Mouse (Mus musculus): ENCODE measurements around the gene Zfp462. TPM values are rescaled to one million over a fixed set of nuclear protein-coding genes. Genes with fewer than 3 reads are reported as not detected.
A peak's percentile ranks its signal among the peaks of the same experiment; 100 is the strongest.
"Not testable (repeated sequence)": the region's sequence is repeated elsewhere in the genome, so short reads cannot be mapped to it uniquely, and the experiment has no call there.

Gene Zfp462
- total and polyA plus RNA-seq, 2 experiments from 2014 or later: 1.1 to 6.6 TPM

DNA sequence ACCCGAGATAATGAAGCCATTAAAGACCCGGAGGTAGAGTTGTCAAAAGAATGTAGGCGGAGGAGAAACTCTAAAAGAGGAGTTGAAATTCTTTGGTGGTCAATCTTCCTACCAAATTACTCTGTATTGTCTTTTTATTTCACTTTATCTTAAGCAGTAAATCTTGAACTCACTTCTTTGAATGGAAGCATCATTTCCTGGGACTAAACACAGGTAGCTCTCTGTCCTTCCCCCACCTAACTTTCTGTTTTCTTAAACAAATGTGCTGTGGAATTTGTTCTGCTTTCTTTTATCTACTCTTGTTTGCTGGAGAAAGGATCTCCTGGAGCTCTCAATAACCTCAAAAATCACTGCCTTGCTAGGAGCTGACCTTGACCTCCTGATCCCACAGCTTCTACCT lies 42.4 kb downstream of the Zfp462 start:
- 58% methylated on average over 3 of the region's 3 CpGs for WGBS
- Histone ChIP-seq H3K4me2 (ENCODE audit: low read depth, low read length) (no peak overlapping the region), H3K4me1 (ENCODE audit: control insufficient read depth, insufficient read depth) (no peaks in the 10 kb centered on the region)

DNA sequence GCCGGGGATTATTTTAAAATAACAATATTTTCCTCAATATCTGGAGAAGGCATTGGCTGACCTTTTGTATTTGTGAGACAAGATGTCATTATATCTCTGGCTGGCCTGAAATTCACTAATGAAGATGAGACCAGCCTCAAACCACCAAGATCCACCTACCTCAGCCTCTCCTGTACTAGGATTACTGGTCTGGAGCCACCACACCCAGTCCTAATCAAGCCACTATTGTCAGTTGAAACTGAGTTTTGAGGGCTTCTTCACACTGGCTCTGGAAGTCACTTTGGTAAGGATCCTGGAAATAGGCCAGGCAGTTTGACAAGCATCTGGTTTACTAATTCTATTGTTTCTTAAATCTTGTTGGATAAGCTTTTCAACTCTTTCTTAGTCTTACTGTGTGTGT lies 43.1 kb downstream of the Zfp462 start:
- no peak for ATAC-seq (ENCODE audit: insufficient read depth, low read depth)
- Histone ChIP-seq H3K27me3 (ENCODE audit: control insufficient read depth, insufficient read depth, low read length) (no peaks in the 10 kb centered on the region), H3K9me3 (replicated peaks; ENCODE audit: control insufficient read depth, low read length) (no peaks in the 10 kb centered on the region), H3K36me3 (replicated peaks; ENCODE audit: control insufficient read depth, insufficient read depth, low read length) (no peaks in the 10 kb centered on the region), H3K4me2 (ENCODE audit: low read depth, low read length) (no peak overlapping the region), H3K27ac (ENCODE audit: low read depth) (no peak overlapping the region), H3K4me1 (ENCODE audit: control insufficient read depth, insufficient read depth) (no peaks in the 10 kb centered on the region), H3K9ac (replicated peaks; ENCODE audit: low read depth, low read length) (no peak overlapping the region), H3K4me3 (ENCODE audit: low read depth, low read length) (no peak overlapping the region)
- WGBS: 88% methylated on average over 1 of the region's 1 CpGs
- no peak for TF ChIP-seq EP300 (IDR thresholded peaks at IDR 0.05; ENCODE audit: low read depth)
- TF ChIP-seq CTCF (IDR thresholded peaks at IDR 0.05; ENCODE audit: low read depth): no peak
- DNase-seq (ENCODE audit: low spot score): no peak

More for the DNA sequence above, 42.4 kb downstream of the Zfp462 start:
- 0 out of 2 replicates have a peak overlapping the region, but pooled peaks have one; percentile 6 for H3K27ac ChIP-seq (ENCODE audit: low read depth)
- no peak for TF ChIP-seq EP300 (IDR thresholded peaks at IDR 0.05; ENCODE audit: low read depth)
- TF ChIP-seq CTCF (IDR thresholded peaks at IDR 0.05; ENCODE audit: low read depth): no peak
- H3K9ac ChIP-seq (replicated peaks; ENCODE audit: low read depth, low read length): no peak overlapping the region
- no peak overlapping the region for H3K4me3 ChIP-seq (ENCODE audit: low read depth, low read length)
- H3K9me3 ChIP-seq (replicated peaks; ENCODE audit: control insufficient read depth, low read length): no peaks in the 10 kb centered on the region
- DNase-seq (ENCODE audit: low spot score): no peak
- ATAC-seq (ENCODE audit: insufficient read depth, low read depth): no peak
- no peaks in the 10 kb centered on the region for H3K36me3 ChIP-seq (replicated peaks; ENCODE audit: control insufficient read depth, insufficient read depth, low read length)
- no peaks in the 10 kb centered on the region for H3K27me3 ChIP-seq (ENCODE audit: control insufficient read depth, insufficient read depth, low read length)

DNA sequence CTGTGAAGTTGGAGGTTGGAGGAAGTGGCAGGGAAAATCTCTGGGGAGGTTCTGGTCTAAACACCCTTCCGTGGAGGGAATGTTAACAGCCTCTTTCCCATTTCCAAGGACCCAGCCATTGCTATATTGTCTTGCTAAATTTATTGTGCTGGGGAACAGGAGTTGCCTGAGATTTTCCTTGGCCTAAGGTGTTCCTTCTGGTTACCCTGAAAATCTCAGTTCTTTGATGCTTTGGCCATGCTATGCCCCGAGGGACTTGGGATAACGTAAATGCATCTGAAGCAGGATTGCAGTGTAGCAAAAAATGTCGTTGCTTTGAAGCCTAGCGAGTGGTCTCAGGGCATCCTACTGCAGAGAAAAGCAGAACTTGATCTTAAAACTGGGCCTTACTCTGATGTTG lies 47.1 kb downstream of the Zfp462 start:
- TF ChIP-seq CTCF (IDR thresholded peaks at IDR 0.05; ENCODE audit: low read depth): no peak
- TF ChIP-seq EP300 (IDR thresholded peaks at IDR 0.05; ENCODE audit: low read depth): no peak
- ATAC-seq (ENCODE audit: insufficient read depth, low read depth) (no peak), DNase-seq (ENCODE audit: low spot score) (no peak)
- no peaks in the 10 kb centered on the region for H3K9me3 ChIP-seq (replicated peaks; ENCODE audit: control insufficient read depth, low read length)
- H3K4me2 ChIP-seq (ENCODE audit: low read depth, low read length): no peak overlapping the region
- no peaks in the 10 kb centered on the region for H3K36me3 ChIP-seq (replicated peaks; ENCODE audit: control insufficient read depth, insufficient read depth, low read length)
- H3K4me1 ChIP-seq (ENCODE audit: control insufficient read depth, insufficient read depth): no peaks in the 10 kb centered on the region
- no peaks in the 10 kb centered on the region for H3K27me3 ChIP-seq (ENCODE audit: control insufficient read depth, insufficient read depth, low read length)
- no peak overlapping the region for H3K9ac ChIP-seq (replicated peaks; ENCODE audit: low read depth, low read length)
- H3K4me3 ChIP-seq (ENCODE audit: low read depth, low read length): no peak overlapping the region
- WGBS: 77% methylated on average over 5 of the region's 5 CpGs
- no peak overlapping the region for H3K27ac ChIP-seq (ENCODE audit: low read depth)

DNA sequence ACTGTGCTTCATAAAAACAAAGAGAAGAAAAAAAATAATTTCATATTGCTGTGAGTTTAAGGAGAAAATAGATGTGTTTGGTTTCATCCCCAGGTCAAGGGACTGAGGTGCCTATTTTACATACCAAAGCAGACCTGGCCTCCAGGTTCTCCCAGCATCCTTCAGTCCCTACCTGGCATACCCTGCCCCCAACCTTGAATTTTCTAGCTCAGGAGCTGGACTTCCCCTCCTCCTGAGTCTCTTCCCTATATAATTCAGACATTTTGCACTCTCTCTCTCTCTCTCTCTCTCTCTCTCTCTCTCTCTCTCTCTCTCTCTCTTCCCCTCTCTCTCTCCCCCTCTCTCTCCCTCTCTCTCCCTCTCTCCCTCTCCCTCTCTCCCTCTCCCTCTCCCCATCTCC lies 48.2 kb downstream of the Zfp462 start:
- not testable (repeated sequence) for ATAC-seq (ENCODE audit: insufficient read depth, low read depth); H3K27ac ChIP-seq (ENCODE audit: low read depth)

DNA sequence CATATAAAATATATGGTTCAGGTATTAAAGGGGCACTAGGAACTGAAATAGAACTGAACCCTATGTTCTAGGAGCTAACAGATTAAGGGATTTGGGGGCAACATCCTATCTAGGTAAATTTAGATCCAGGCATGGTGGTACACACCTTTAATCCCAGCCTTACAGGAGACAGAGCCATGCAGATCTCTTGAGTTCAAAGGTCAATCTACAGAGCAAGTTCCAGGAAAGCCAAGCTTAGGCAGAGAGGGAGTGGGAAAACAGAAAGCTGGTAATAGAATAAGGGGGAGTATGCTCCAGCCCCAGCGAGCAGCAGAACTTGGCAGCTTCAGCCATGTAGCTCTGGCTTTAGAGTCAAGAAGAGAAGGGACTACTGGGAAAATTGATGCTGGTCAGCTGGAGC lies 50.4 kb downstream of the Zfp462 start:
- 55% methylated on average over 1 of the region's 1 CpGs for WGBS
- Histone ChIP-seq H3K27me3 (ENCODE audit: control insufficient read depth, insufficient read depth, low read length) (no peaks in the 10 kb centered on the region), H3K4me1 (ENCODE audit: control insufficient read depth, insufficient read depth) (peaks cover 2% of the 10 kb centered on the region; the same call in 1 of the 2 replicates), H3K9ac (replicated peaks; ENCODE audit: low read depth, low read length) (no peak overlapping the region), H3K27ac (ENCODE audit: low read depth) (no peak overlapping the region), H3K9me3 (replicated peaks; ENCODE audit: control insufficient read depth, low read length) (no peaks in the 10 kb centered on the region), H3K4me2 (ENCODE audit: low read depth, low read length) (no peak overlapping the region), H3K4me3 (ENCODE audit: low read depth, low read length) (no peak overlapping the region), H3K36me3 (replicated peaks; ENCODE audit: control insufficient read depth, insufficient read depth, low read length) (no peaks in the 10 kb centered on the region)
- no peak for TF ChIP-seq CTCF (IDR thresholded peaks at IDR 0.05; ENCODE audit: low read depth)
- TF ChIP-seq EP300 (IDR thresholded peaks at IDR 0.05; ENCODE audit: low read depth): no peak
- ATAC-seq (ENCODE audit: insufficient read depth, low read depth): no peak
- no peak for DNase-seq (ENCODE audit: low spot score)

More for the DNA sequence above, 48.2 kb downstream of the Zfp462 start:
- H3K4me3 ChIP-seq (ENCODE audit: low read depth, low read length); H3K9me3 ChIP-seq (replicated peaks; ENCODE audit: control insufficient read depth, low read length); DNase-seq (ENCODE audit: low spot score); H3K4me1 ChIP-seq (ENCODE audit: control insufficient read depth, insufficient read depth); H3K9ac ChIP-seq (replicated peaks; ENCODE audit: low read depth, low read length); H3K4me2 ChIP-seq (ENCODE audit: low read depth, low read length); H3K27me3 ChIP-seq (ENCODE audit: control insufficient read depth, insufficient read depth, low read length); H3K36me3 ChIP-seq (replicated peaks; ENCODE audit: control insufficient read depth, insufficient read depth, low read length): not testable (repeated sequence)

DNA sequence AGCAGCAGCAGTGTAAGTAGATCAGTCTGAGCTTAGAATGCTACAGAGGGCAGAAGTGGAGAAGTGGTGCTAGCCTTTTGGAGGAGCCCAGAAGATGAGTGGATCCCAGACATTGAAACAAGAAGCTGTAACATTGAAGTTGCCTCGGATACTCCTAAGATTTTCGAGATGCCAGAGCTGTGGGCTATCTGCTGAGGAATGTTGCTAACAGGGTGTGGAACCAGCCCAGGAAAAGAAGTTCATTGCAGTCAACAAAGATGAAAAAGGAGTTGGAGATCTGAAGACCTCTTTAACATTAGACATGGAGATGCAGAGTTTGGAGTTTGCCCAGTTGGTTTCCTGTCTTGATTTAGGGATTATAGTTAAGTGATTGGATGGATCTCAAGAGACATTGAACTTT lies 51.2 kb downstream of the Zfp462 start:
- DNase-seq (ENCODE audit: low spot score) (no peak), ATAC-seq (ENCODE audit: insufficient read depth, low read depth) (no peak)
- H3K9me3 ChIP-seq (replicated peaks; ENCODE audit: control insufficient read depth, low read length): no peaks in the 10 kb centered on the region
- H3K4me2 ChIP-seq (ENCODE audit: low read depth, low read length): no peak overlapping the region
- H3K27me3 ChIP-seq (ENCODE audit: control insufficient read depth, insufficient read depth, low read length): no peaks in the 10 kb centered on the region
- TF ChIP-seq EP300 (IDR thresholded peaks at IDR 0.05; ENCODE audit: low read depth) (no peak), CTCF (IDR thresholded peaks at IDR 0.05; ENCODE audit: low read depth) (no peak)
- H3K27ac ChIP-seq (ENCODE audit: low read depth): no peak overlapping the region
- peaks cover 10% of the 10 kb centered on the region for H3K4me1 ChIP-seq (ENCODE audit: control insufficient read depth, insufficient read depth)
- 34% methylated on average over 2 of the region's 2 CpGs for WGBS
- H3K9ac ChIP-seq (replicated peaks; ENCODE audit: low read depth, low read length): no peak overlapping the region
- no peak overlapping the region for H3K4me3 ChIP-seq (ENCODE audit: low read depth, low read length)
- H3K36me3 ChIP-seq (replicated peaks; ENCODE audit: control insufficient read depth, insufficient read depth, low read length): no peaks in the 10 kb centered on the region
